Mouse (Mus musculus) erythroblast, embryonic 14.5 days (primary cell): ENCODE measurements around the gene Ect2.

ENCODE experiments used
- GATA1 ChIP-seq: IDR thresholded peaks from 2 replicates; pipeline ENCODE4 v1.6.1; 2012; ENCODE audit warnings: low read length, inconsistent platforms, mixed read lengths
- TAL1 ChIP-seq: IDR thresholded peaks from 3 replicates; pipeline ENCODE4 v1.6.1; 2012; ENCODE audit warnings: low read length, inconsistent platforms, mixed read lengths

DNA sequence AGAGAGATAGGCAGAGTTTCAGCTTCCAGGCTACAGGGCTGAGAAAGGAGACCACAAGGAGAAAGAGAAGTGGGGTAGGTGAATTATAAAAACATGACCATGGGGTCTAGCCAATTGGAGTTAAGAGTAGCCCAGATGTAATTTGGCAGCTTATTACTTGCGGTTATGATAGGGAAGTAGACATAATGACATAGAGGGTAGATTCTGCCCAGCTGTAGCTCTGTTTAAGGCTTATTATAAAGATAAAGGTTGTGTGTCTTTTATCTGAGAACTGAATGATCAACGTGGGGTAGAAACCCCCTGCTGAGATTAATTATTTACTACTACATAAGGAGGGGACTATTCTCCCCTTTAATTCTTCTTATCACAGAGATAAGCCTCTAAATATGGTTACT, 8.7 kb upstream of the Ect2 start:
- TF ChIP-seq TAL1 (no peak), GATA1 (0 out of 2 replicates have a peak, but pooled peaks have one; percentile 4)
